Comparison of ENCODE assay signal across 8 mouse cellular contexts in genomic region chr13:49400139-49400538, GRCm38 (mm10). TPM values are rescaled to one million over a fixed set of nuclear protein-coding genes. Genes with fewer than 3 reads are reported as not detected.
DNase-seq lines count a peak whose midpoint lies in the region; ATAC-seq lines count a peak whose summit lies in the region.

No protein-coding gene starts in this region.

- H3K27me3 ChIP-seq in heart, embryonic 12.5 days (replicated peaks), result no peaks in the 10 kb centered on the region
- no peaks in the 10 kb centered on the region for H3K27me3 ChIP-seq in forebrain, embryonic 16.5 days (replicated peaks; ENCODE audit: control insufficient read depth, insufficient read depth, low read length)
- H3K27me3 ChIP-seq in kidney, embryonic 15.5 days, result no peaks in the 10 kb centered on the region
- H3K27me3 ChIP-seq in midbrain, embryonic 15.5 days (replicated peaks), result no peaks in the 10 kb centered on the region

- H3K4me3 ChIP-seq in heart, embryonic 12.5 days, result no peak overlapping the region
- H3K4me3 ChIP-seq in forebrain, embryonic 16.5 days (replicated peaks; ENCODE audit: low read length), result no peak overlapping the region
- H3K4me3 ChIP-seq in kidney, embryonic 15.5 days (replicated peaks), result no peak overlapping the region
- no peak overlapping the region for H3K4me3 ChIP-seq in midbrain, embryonic 15.5 days

- peak; percentile 88 for DNase-seq in heart, adult 11 months
- peak; percentile 51 for DNase-seq in CD4-positive, CD25-positive, alpha-beta regulatory T cell, adult 2 months (ENCODE audit: low read depth, low spot score)
- no peak for DNase-seq in layer of hippocampus, adult 18-20 months (ENCODE audit: low spot score in 2 of 2)
- DNase-seq in frontal cortex, postnatal 14 days (ENCODE audit: low spot score in 2 of 2), result no peak

- no peak overlapping the region for H3K9ac ChIP-seq in heart, embryonic 12.5 days
- no peak overlapping the region for H3K9ac ChIP-seq in forebrain, embryonic 16.5 days (replicated peaks; ENCODE audit: low read depth, low read length)
- no peak overlapping the region for H3K9ac ChIP-seq in kidney, embryonic 15.5 days
- H3K9ac ChIP-seq in midbrain, embryonic 15.5 days, result no peak overlapping the region

- no peaks in the 10 kb centered on the region for H3K9me3 ChIP-seq in heart, embryonic 12.5 days (replicated peaks)
- no peaks in the 10 kb centered on the region for H3K9me3 ChIP-seq in forebrain, embryonic 16.5 days (ENCODE audit: control insufficient read depth, low read length)
- no peaks in the 10 kb centered on the region for H3K9me3 ChIP-seq in kidney, embryonic 15.5 days (replicated peaks)
- H3K9me3 ChIP-seq in midbrain, embryonic 15.5 days, result no peaks in the 10 kb centered on the region

- no peak for ATAC-seq in heart, embryonic 12.5 days (ENCODE audit: insufficient number of reproducible peaks, low FRiP score)
- peak; percentile 57; the same call in 1 of the 2 replicates for ATAC-seq in forebrain, embryonic 16.5 days
- peak; percentile 78 for ATAC-seq in kidney, embryonic 15.5 days (replicated peaks; ENCODE audit: low FRiP score)
- peak; percentile 78 for ATAC-seq in midbrain, embryonic 15.5 days (replicated peaks)

- 54% methylated on average over 6 of the region's 6 CpGs for WGBS in heart, embryonic 12.5 days
- WGBS in forebrain, embryonic 16.5 days, result 52% methylated on average over 6 of the region's 6 CpGs
- 31% methylated on average over 6 of the region's 6 CpGs for WGBS in kidney, embryonic 15.5 days
- WGBS in midbrain, embryonic 15.5 days, result 51% methylated on average over 6 of the region's 6 CpGs

- H3K4me2 ChIP-seq in heart, embryonic 12.5 days, result no peak overlapping the region
- H3K4me2 ChIP-seq in forebrain, embryonic 16.5 days (ENCODE audit: low read length), result no peak overlapping the region
- H3K4me2 ChIP-seq in kidney, embryonic 15.5 days, result no peak overlapping the region
- no peak overlapping the region for H3K4me2 ChIP-seq in midbrain, embryonic 15.5 days

- H3K36me3 ChIP-seq in heart, embryonic 12.5 days, result no peaks in the 10 kb centered on the region
- H3K36me3 ChIP-seq in forebrain, embryonic 16.5 days (ENCODE audit: control insufficient read depth, insufficient read depth), result no peaks in the 10 kb centered on the region
- no peaks in the 10 kb centered on the region for H3K36me3 ChIP-seq in kidney, embryonic 15.5 days
- no peaks in the 10 kb centered on the region for H3K36me3 ChIP-seq in midbrain, embryonic 15.5 days (replicated peaks)

- peaks cover 19% of the 10 kb centered on the region for H3K4me1 ChIP-seq in heart, embryonic 12.5 days (replicated peaks)
- H3K4me1 ChIP-seq in forebrain, embryonic 16.5 days (replicated peaks; ENCODE audit: control insufficient read depth, insufficient read depth, low read length), result no peaks in the 10 kb centered on the region
- no peaks in the 10 kb centered on the region for H3K4me1 ChIP-seq in kidney, embryonic 15.5 days
- no peaks in the 10 kb centered on the region for H3K4me1 ChIP-seq in midbrain, embryonic 15.5 days

- H3K27ac ChIP-seq in heart, embryonic 12.5 days (ENCODE audit: poor library complexity, severe bottlenecking), result no peak overlapping the region
- H3K27ac ChIP-seq in forebrain, embryonic 16.5 days (ENCODE audit: low read length), result no peak overlapping the region
- H3K27ac ChIP-seq in kidney, embryonic 15.5 days, result no peak overlapping the region
- no peak overlapping the region for H3K27ac ChIP-seq in midbrain, embryonic 15.5 days

RNA-seq across cellular contexts. Expression of gene Ippk, which starts 20.9 kb away (rescaled TPM):
- 13.1 and 14.0 TPM in 2 replicates for polyA plus RNA-seq in heart, embryonic 12.5 days (2016; fragmentation: Nextera tagmentation; extraction: Ambion mirVana)
- polyA plus RNA-seq in forebrain, embryonic 16.5 days (2015; fragmentation: Nextera tagmentation; extraction: Ambion mirVana), result 16.9 and 17.3 TPM in 2 replicates
- polyA plus RNA-seq in kidney, embryonic 15.5 days (2015; fragmentation: Nextera tagmentation; extraction: Ambion mirVana), result 16.5 and 17.9 TPM in 2 replicates
- 14.0 and 14.4 TPM in 2 replicates for polyA plus RNA-seq in midbrain, embryonic 15.5 days (2015; fragmentation: Nextera tagmentation; extraction: Ambion mirVana)
- total RNA-seq in layer of hippocampus, adult 18-20 months (2021), result 10 to 100 TPM; 33.5 to 37.1 TPM

RNA-seq across cellular contexts. Expression of gene Bicd2, which starts 58.8 kb away (rescaled TPM):
- 53.5 and 54.0 TPM in 2 replicates for polyA plus RNA-seq in heart, embryonic 12.5 days (2016; fragmentation: Nextera tagmentation; extraction: Ambion mirVana)
- polyA plus RNA-seq in forebrain, embryonic 16.5 days (2015; fragmentation: Nextera tagmentation; extraction: Ambion mirVana), result 30.1 and 31.5 TPM in 2 replicates
- polyA plus RNA-seq in kidney, embryonic 15.5 days (2015; fragmentation: Nextera tagmentation; extraction: Ambion mirVana), result 25.0 and 26.5 TPM in 2 replicates
- 28.3 and 29.2 TPM in 2 replicates for polyA plus RNA-seq in midbrain, embryonic 15.5 days (2015; fragmentation: Nextera tagmentation; extraction: Ambion mirVana)
- 10 to 100 TPM; 53.4 to 54.2 TPM for total RNA-seq in layer of hippocampus, adult 18-20 months (2021)

Comparison
In these comparisons a context has a peak if more than half of its experiments do, and no peak if none do; other contexts are left out.
1. DNase-seq: peak in heart, adult 11 months (single experiment) and CD4-positive, CD25-positive, alpha-beta regulatory T cell, adult 2 months (single experiment); none in layer of hippocampus, adult 18-20 months (0 of 2) and frontal cortex, postnatal 14 days (0 of 2).